Mouse (Mus musculus): ENCODE data around the gene 4930435E12Rik. TPM values are rescaled to one million over a fixed set of nuclear protein-coding genes. Genes with fewer than 3 reads are reported as not detected.
"Not testable (repeated sequence)": the region's sequence is repeated elsewhere in the genome, so short reads cannot be mapped to it uniquely, and the experiment has no call there.

The 4930435E12Rik gene
- not detected for total RNA-seq (2021)

GRCm38 (mm10) chr16:38828649-38829048, at the start of gene 4930435E12Rik:
Gene 4930435E12Rik, minus strand, starts transcription at chr16:38828749.
- intact Hi-C loops (cut with DNase I), result no loop called here
- DNase-seq, result no peak

DNA sequence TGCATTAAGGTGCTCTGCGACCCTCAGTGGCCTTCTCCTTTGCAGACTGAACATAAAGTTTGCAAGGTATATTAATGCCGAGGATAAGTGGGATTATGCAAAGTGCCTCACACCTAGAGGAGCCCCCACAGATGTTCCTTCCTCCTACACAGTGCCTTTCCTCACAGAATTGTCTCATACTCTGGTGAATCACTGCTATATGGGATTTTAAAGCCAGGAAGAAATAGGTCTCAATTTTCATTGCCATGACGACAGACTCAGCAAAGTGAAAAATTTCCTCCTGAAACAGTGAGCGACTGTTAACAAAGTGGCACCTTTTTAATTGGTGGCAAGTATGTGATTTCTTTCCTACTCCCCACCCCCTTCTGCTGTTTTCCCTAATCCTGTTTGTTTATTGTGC, 45.9 kb upstream of the 4930435E12Rik start:
- no peak for DNase-seq
- intact Hi-C loops (cut with DNase I), result no loop called here

- intact Hi-C loops (cut with DNase I), result no loop called here
Measured at GRCm38 (mm10) chr16:38873231-38873630, 44.7 kb upstream of the 4930435E12Rik start.

DNA sequence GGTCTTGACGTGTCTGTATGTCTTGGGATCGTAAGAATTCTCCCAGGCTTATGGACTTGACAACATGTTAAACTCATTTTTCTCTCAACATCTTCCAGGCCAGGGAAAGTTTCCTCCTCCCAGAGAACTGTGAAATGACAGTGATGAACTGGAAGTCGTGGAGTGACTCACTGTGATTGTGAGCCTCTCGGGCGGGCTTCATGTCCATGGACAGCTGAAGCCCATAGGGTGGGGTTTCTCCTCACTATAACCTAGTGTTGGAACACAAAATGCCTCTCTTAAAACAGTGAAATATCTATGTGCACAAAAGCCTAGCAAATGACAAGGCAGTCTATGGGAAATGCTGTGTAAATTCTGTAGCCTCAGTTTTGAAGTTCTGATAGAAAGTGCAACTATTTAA, 35.8 kb upstream of the 4930435E12Rik start:
- intact Hi-C loops (cut with DNase I), result no loop called here
- no peak for DNase-seq

More at GRCm38 (mm10) chr16:38873231-38873630, 44.7 kb upstream of the 4930435E12Rik start:
- DNase-seq, result no peak

GRCm38 (mm10) chr16:38860548-38860947, 32.0 kb upstream of the 4930435E12Rik start:
- DNase-seq, result no peak
- intact Hi-C loops (cut with DNase I), result no loop called here

DNA sequence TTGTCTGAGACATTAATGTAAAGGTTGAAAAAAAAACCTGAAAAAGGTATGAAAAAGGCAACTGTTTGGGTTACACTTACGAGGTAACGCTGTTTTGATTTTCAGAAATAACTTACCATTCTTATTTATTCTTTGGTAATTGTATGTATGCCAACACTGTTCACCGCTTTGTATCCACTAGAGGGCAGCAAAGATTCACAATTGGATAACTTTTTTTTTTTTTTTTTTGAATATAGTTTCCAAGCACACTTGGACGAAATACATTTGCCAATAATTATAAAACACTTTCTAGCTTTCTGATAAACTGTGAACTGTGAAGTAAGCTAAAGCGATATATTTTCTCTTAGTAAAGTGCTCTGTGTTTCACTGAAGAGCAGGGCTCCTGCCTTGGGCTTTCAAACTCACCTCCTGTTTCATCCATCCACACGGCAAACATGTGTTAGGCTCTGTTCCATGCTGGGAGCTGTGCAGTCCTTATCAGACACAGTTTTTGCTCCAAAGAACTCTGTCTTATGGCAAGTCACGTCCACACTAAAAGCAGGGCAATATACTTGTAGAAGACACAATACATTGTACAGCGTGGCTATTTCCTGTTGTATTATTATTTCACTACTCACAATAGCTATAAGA, 29.7 kb upstream of the 4930435E12Rik start:
- DNase-seq, result peak; percentile 13 to 36

GRCm38 (mm10) chr16:38812521-38812920, 16.0 kb downstream of the 4930435E12Rik start:
- intact Hi-C loops (cut with DNase I), result loop anchor here (1.0 to 10.0 kb wide), 3 partner anchors 78 to 276 kb away; no protein-coding TSS in a partner anchor
- DNase-seq, result peak; percentile 79 to 88

More for the DNA sequence above, 29.7 kb upstream of the 4930435E12Rik start:
- intact Hi-C loops (cut with DNase I), result no loop called here

- no peak for DNase-seq
- intact Hi-C loops (cut with DNase I), result loop anchor here (5.0 to 10.0 kb wide), 2 partner anchors 75 to 188 kb away; no protein-coding TSS in a partner anchor
Measured at GRCm38 (mm10) chr16:38810196-38810595, 18.4 kb downstream of the 4930435E12Rik start.

DNA sequence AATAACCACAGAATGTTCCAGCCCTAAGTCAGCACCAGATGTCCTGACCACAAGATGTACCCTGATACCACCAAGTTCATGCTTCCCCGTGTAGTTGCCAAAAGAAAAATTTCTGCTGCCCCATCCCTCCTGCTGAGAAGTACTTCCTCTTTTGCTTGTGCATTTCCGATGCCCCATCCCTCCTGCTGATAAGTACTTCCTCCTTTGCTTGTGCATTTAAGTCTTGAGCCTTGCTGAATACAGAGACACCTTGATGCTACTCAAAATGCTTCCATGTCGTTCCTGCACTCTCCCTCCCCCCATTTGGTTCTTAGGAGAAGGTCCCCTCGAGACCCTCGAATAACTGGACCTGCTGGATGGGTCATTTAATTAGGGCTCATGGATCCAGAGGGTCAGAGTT, 20.8 kb downstream of the 4930435E12Rik start:
- DNase-seq; intact Hi-C loops (cut with DNase I): not testable (repeated sequence)

GRCm38 (mm10) chr16:38800091-38800490, 28.5 kb downstream of the 4930435E12Rik start, which contains the start of gene Upk1b:
Gene Upk1b, minus strand, starts transcription at chr16:38800328.
- no peak for DNase-seq
- intact Hi-C loops (cut with DNase I), result no loop called here

DNA sequence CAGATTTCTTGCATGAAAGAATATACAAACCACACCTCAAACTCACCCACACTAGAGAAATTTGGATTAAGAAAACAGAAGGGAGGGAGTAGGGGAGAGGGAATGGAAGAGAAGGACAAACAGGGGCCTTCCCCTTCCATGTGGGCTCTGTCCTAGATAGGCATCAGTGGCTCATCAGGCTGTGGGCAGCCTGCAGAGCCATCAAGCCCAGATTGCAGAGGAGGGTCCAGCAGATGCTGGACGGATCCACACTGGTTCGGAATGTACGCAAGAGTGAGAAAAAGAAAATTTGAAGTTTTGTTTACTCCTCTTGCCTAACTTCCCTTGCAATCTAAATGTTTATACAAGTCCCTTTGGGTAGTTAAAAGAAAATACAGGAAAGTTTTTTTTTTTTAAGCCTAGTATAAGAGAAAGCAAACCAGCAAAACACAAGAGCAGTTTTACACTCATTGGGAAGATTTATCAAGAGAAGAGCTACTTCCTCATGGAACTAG, 29.5 kb downstream of the 4930435E12Rik start:
- no peak for DNase-seq
- intact Hi-C loops (cut with DNase I), result no loop called here

DNA sequence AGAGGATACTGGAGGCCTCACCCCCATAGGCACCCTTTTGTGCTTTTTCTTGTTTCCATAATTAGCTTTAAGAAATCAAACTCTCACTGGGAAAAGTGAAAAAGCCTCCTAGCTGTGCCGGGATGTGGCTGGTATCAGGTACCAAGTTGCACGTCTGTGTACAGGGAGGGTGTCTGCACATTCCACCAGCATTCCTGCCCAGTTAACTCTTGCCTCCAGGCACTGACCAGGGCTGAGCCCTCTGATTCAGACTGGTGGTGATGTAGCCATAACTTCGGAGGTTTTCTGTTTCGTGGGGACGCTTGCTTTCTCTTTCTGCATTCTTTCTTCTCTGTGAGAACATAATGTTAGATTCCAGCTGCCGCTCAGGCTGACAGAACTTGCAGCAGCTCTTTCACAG, 35.4 kb downstream of the 4930435E12Rik start:
- peak in 1 of 2 experiments; percentile 15 for DNase-seq
- intact Hi-C loops (cut with DNase I), result no loop called here

GRCm38 (mm10) chr16:38789966-38790365, 38.6 kb downstream of the 4930435E12Rik start:
- DNase-seq, result no peak
- intact Hi-C loops (cut with DNase I), result no loop called here

GRCm38 (mm10) chr16:38789016-38789415, 39.5 kb downstream of the 4930435E12Rik start:
- intact Hi-C loops (cut with DNase I), result no loop called here
- DNase-seq, result no peak

DNA sequence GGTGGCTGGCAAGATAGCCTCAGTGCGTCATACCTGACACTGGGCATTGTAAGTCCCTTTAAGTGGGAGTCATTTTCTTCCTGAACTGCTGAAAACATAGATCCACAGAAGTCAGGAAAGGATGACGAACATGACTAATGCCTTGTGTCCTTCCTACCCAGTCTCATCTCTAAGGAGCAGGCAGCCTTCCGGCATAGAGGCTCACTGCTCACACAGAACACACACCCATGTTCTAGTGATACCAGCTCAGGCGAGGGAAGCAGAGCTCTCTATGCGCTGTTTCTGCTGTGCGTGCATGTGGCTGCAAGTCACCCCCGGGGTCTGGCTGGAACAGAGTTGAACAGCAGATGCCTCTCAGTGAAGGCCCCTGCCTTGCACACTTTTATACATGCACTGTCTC, 43.2 kb downstream of the 4930435E12Rik start:
- intact Hi-C loops (cut with DNase I), result no loop called here
- no peak for DNase-seq

DNA sequence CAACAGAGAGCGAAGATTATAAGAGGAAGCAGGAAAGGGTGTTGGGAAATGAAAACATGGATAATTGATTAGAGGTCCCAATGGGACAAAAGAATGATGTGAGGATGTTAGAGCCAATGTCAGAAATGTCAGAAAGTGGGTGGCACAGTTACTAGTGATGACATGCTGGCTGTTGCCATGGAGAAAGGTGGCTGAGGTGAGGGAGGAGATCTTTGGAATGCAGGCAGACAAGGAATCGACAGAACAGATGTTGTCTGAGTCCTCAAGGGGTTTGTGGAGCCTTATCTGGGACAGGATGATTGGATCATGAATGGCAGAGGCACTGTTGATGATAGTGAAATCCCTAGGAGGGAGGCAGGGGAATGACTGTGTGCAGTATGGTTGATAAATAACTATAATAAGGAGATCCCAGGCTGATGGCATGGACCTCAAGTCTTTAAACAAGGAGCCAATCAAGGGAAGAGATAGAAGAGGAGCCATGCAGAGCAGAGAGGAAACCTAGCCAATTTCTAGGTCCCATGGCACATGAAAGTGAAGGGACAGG, 46.0 kb downstream of the 4930435E12Rik start:
- intact Hi-C loops (cut with DNase I), result no loop called here

DNA sequence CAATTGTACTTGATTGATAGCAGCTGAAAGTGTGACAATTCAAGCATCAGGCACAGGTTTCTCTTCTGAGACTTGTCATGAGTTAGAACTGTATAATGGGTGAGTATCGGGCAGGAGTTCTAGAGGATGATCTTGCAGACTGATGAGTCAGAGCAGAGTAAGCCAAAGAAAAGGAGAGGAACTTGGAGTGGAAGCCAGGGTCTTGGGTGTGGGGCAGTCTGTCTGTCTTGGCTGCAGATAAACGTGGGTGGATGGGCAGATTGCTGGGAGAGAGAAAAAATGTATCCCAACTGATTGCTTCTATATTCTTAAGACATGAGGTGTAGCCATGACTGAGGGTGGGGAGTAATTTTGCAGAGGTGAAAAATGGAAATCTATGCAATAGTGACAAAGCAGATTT, 46.6 kb downstream of the 4930435E12Rik start:
- no peak for DNase-seq
- intact Hi-C loops (cut with DNase I), result no loop called here

More for the DNA sequence above, 46.0 kb downstream of the 4930435E12Rik start:
- DNase-seq, result no peak

GRCm38 (mm10) chr16:38780960-38781572, 47.5 kb downstream of the 4930435E12Rik start:
- no peak for DNase-seq
- intact Hi-C loops (cut with DNase I), result no loop called here

GRCm38 (mm10) chr16:38776342-38776741, 52.2 kb downstream of the 4930435E12Rik start:
- intact Hi-C loops (cut with DNase I), result no loop called here

DNA sequence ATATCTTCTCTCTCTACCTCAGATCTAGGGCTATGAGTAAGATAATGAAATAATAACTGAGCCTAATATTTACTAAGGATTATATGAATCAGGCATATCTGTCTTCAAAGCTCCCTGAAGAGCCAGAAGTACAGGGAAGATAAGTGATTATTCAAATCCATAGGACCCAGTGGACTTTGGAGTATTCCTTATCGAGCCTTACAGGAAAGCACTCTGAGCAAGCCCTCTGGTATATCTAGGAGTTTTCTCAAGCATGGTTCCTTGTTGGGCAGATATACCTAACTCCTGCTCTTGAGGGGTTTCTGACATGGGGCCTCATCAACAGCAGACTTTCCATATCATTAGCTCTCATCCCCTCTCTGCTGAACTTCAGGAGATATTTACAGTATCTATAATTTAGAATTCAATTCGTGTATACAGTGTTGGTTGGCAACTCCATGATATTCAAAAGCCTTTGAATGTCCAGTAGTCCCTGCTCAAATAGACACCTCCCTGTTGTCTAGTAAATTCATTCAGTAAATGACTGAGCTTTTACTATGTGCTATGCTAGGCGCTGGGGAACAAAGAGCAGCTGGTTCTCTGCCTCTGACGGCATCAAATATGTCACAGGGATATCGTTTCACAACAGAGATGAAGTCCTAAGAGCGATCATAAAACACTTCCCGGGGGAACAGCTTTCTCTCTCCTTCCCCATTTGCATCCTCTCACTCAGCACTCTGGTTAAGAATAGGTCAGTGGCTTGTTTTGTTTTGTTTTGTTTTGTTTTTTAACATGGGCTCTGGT, 53.4 kb downstream of the 4930435E12Rik start:
- DNase-seq, result no peak
- intact Hi-C loops (cut with DNase I), result no loop called here

More at GRCm38 (mm10) chr16:38776342-38776741, 52.2 kb downstream of the 4930435E12Rik start:
- DNase-seq, result no peak
